Mouse (Mus musculus): ENCODE measurements around the gene Dis3l. TPM values are rescaled to one million over a fixed set of nuclear protein-coding genes. Genes with fewer than 3 reads are reported as not detected.
"Not testable (repeated sequence)": the region's sequence is repeated elsewhere in the genome, so short reads cannot be mapped to it uniquely, and the experiment has no call there.

Dis3l gene
- polyA plus RNA-seq, 1 experiment from 2014 or later, result 19.5 TPM

DNA sequence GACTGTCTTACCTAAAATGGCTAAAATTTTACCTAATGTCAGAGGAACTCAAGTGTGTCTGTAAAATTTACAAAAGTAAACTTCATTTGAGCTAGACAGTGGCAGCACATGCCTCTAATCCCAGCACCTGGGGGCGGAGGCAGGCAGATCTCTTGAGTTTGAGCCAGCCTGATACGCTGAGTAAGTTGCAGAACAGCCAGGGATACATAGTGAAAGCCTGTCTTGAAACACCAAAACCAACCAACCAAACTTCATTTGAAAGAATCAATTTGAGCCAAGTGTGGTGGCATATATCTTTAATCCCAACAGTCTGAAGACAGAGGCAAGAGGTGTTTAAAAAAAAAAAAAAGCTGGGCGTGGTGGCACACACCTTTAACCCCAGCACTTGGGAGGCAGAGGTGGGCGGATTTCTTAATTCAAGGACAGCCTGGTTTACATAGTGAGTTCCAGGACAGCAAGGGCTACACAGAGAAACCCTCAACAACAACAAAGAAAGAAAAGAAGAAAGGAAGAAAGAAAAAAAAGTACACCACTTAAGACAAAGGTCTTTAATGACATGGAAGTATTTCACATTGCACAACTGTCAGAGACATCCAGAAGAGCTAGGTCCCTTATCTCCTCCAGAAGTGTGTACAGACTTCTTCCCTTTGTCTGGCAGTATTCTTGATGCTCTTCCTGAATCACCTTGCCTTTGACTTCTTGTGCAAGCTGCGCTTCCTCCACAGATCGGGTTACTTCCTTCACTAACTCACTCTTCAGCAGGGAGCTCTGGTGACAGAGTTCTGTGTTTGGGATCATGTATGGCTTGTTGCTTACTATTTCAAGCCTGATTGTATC is 34.4 kb downstream of the Dis3l start:
- no peaks in the 10 kb centered on the region for H3K4me1 ChIP-seq (ENCODE audit: control insufficient read depth, insufficient read depth, low read length)
- H3K27me3 ChIP-seq (ENCODE audit: control insufficient read depth, insufficient read depth, low read length), result no peaks in the 10 kb centered on the region
- peaks cover 29% of the 10 kb centered on the region for H3K36me3 ChIP-seq (ENCODE audit: control insufficient read depth, insufficient read depth, low read length)
- no peaks in the 10 kb centered on the region for H3K9me3 ChIP-seq (replicated peaks; ENCODE audit: control insufficient read depth, low read length)
- H3K4me3 ChIP-seq (ENCODE audit: low read depth, low read length), result no peak overlapping the region
- no peak overlapping the region for H3K9ac ChIP-seq (ENCODE audit: low read depth, low read length)
- H3K4me2 ChIP-seq, result no peak overlapping the region
- 80% methylated on average over 6 of the region's 6 CpGs for WGBS (ENCODE audit: insufficient replicate concordance)
- no peak overlapping the region for H3K27ac ChIP-seq (ENCODE audit: low read depth, low read length)
- no peak for ATAC-seq (replicated peaks; ENCODE audit: insufficient number of reproducible peaks, low FRiP score, low TSS enrichment)

DNA sequence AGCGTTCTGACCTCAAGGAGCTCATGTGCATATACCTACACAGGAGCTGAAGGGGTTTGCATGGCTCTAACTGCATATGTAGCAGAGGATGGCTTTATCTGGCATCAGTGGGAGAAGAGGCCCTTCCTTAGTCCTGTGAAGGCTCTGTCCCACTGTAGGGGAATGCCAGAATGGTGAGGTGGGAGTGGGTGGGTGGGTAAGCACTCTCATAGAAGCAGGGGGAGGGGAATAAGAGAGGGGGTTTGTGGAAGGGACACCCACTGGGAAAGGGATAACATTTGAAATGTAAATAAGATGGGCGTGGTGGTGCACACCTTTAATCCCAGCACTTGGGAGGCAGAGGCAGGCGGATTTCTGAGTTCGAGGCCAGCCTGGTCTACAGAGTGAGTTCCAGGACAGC is 38.0 kb downstream of the Dis3l start:
- 88% methylated on average over 3 of the region's 4 CpGs for WGBS (ENCODE audit: insufficient replicate concordance)
- not testable (repeated sequence) for H3K9me3 ChIP-seq (replicated peaks; ENCODE audit: control insufficient read depth, low read length); H3K27ac ChIP-seq (ENCODE audit: low read depth, low read length); H3K9ac ChIP-seq (ENCODE audit: low read depth, low read length); H3K27me3 ChIP-seq (ENCODE audit: control insufficient read depth, insufficient read depth, low read length); H3K4me2 ChIP-seq; H3K4me3 ChIP-seq (ENCODE audit: low read depth, low read length); ATAC-seq (replicated peaks; ENCODE audit: insufficient number of reproducible peaks, low FRiP score, low TSS enrichment); H3K4me1 ChIP-seq (ENCODE audit: control insufficient read depth, insufficient read depth, low read length)
- peaks cover 16% of the 10 kb centered on the region for H3K36me3 ChIP-seq (ENCODE audit: control insufficient read depth, insufficient read depth, low read length)

DNA sequence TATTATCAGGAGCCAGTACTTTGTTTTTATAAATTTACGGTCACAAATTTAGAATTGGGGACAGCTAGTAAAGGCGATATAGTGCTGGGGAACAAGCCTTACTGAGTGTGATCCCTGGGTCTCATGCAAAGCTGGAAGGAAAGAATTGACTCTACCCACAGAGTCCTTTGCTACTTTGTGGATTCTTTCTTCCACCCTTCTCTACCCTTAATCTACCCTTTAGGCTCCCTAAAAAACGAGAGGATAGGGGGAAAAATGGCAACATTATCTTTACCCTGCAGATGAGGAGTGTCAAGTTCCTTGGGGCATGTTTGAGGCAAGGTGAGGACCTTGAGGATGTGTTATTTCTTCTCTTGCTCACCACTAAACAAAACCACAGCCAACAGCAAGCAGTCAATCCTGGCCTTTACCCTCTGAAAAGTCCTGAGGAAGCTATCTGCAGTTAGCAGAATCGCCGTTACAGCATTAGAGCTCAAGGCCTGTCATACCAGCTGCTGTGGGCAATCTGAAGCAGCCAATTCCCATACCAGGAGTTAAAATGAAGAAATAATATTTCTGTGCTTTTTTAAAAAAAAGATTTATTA is 58.6 kb downstream of the Dis3l start:
- H3K4me2 ChIP-seq, result peak overlapping the region; percentile 91
- no peaks in the 10 kb centered on the region for H3K36me3 ChIP-seq (ENCODE audit: control insufficient read depth, insufficient read depth, low read length)
- peak overlapping the region; percentile 98 for H3K9ac ChIP-seq (ENCODE audit: low read depth, low read length)
- no peak overlapping the region for H3K27ac ChIP-seq (ENCODE audit: low read depth, low read length)
- no peaks in the 10 kb centered on the region for H3K27me3 ChIP-seq (ENCODE audit: control insufficient read depth, insufficient read depth, low read length)
- H3K4me1 ChIP-seq (ENCODE audit: control insufficient read depth, insufficient read depth, low read length), result peaks cover 7% of the 10 kb centered on the region; the same call in 1 of the 2 replicates
- 61% methylated on average over 5 of the region's 5 CpGs for WGBS (ENCODE audit: insufficient replicate concordance)
- ATAC-seq (replicated peaks; ENCODE audit: insufficient number of reproducible peaks, low FRiP score, low TSS enrichment), result no peak
- H3K9me3 ChIP-seq (replicated peaks; ENCODE audit: control insufficient read depth, low read length), result no peaks in the 10 kb centered on the region
- peak overlapping the region; percentile 78 for H3K4me3 ChIP-seq (ENCODE audit: low read depth, low read length)

DNA sequence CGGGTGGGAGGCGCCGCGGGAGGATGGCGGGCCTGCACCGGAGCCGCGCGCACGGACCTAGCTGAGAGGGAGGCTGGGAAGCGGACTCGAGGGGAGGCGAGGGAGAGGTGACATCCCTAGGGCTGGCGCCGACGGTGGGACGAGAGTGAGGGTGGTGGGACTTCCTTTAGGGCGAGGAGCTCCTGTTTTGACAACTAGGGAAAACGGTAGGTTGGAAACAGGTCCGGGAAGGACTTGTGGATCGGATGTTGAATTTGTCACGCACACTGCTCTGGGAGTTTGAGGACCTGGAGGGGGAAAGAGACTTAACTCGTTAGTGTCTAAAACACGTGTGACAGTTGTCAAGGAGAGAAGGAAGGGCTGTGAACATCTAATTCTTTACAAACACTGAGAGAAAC is 59.3 kb downstream of the Dis3l start:
- Histone ChIP-seq H3K27me3 (ENCODE audit: control insufficient read depth, insufficient read depth, low read length) (no peaks in the 10 kb centered on the region), H3K9me3 (replicated peaks; ENCODE audit: control insufficient read depth, low read length) (no peaks in the 10 kb centered on the region), H3K9ac (ENCODE audit: low read depth, low read length) (peak overlapping the region; percentile 98), H3K4me2 (peak overlapping the region; percentile 91), H3K27ac (ENCODE audit: low read depth, low read length) (peak overlapping the region; percentile 90), H3K4me3 (ENCODE audit: low read depth, low read length) (peak overlapping the region; percentile 78), H3K4me1 (ENCODE audit: control insufficient read depth, insufficient read depth, low read length) (peaks cover 7% of the 10 kb centered on the region; the same call in 1 of the 2 replicates), H3K36me3 (ENCODE audit: control insufficient read depth, insufficient read depth, low read length) (no peaks in the 10 kb centered on the region)
- ATAC-seq (replicated peaks; ENCODE audit: insufficient number of reproducible peaks, low FRiP score, low TSS enrichment), result peak; percentile 78
- WGBS (ENCODE audit: insufficient replicate concordance), result under 1% methylated on average over 24 of the region's 24 CpGs

DNA sequence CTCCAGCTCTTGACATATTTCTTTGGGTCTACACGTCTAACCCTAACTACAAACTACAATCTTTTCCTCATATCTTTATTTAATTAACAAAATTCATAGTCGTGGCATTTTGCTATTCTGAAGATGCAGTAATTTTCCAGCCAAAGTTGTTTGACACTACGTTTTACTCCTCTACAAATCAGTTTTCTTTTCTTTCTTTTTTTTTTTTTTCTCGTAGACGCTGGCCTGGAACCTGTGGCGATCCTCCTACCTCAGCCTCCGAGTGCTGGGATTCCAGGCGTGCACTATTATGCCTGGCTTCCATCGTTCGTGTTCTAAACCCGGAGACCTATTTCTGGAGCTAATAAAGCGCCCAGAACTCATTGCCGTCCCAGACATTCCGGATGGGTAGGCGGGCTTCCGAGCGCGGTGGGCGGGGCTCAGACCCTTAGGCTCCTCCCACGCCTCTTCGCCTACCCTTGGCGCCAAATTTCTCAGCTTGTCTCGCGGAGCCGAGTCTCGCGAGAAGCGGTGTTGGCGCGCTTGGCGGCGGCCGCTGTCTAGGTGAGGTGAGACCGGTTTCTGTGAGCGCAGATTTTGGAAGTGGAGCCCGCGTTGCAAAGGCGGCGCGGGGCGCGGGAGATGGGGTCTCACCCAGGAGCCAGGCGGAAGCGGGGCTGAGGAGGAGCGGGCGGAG is 59.8 kb downstream of the Dis3l start, which contains the start of gene Tipin:
Gene Tipin, plus strand, starts transcription at position 477 of the 676 bp plus-strand sequence.
- peak within 1 kb of the TSS; percentile 78 for H3K4me3 ChIP-seq (ENCODE audit: low read depth, low read length)

DNA sequence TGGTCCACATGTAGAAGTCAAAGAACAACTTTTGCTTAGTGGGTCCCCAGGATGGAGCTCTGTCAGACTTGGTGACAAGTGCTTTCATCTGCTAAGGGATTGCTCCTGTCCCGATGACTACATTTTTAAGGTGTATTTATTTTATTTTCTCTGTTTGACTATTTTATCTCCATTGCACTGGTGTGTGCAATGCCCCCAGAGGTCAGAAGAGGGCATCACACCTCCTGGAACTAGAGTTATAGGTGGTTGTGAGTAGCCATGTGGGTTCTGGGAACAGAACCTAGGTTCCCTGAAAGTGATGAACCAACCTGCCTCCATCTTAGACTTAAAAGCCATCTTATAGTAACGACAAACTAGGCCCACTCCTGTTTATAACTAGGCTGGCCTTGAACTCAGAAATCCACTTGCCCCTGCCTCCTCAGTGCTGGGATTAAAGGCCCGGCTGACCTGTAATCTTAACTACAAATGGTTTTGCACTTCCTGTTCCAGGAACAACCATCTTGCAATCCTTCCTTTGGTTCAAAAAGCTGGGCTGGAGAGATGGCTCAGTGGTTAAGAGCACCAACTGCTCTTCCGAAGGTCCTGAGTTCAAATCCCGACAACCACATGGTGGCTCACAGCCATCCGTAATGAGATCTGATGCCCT is 62.3 kb downstream of the Dis3l start:
- no peak overlapping the region for H3K9ac ChIP-seq (ENCODE audit: low read depth, low read length)
- H3K4me3 ChIP-seq (ENCODE audit: low read depth, low read length), result no peak overlapping the region
- H3K27ac ChIP-seq (ENCODE audit: low read depth, low read length), result no peak overlapping the region
- H3K4me2 ChIP-seq, result no peak overlapping the region
- no peaks in the 10 kb centered on the region for H3K9me3 ChIP-seq (replicated peaks; ENCODE audit: control insufficient read depth, low read length)
- ATAC-seq (replicated peaks; ENCODE audit: insufficient number of reproducible peaks, low FRiP score, low TSS enrichment), result no peak
- no peaks in the 10 kb centered on the region for H3K36me3 ChIP-seq (ENCODE audit: control insufficient read depth, insufficient read depth, low read length)
- H3K4me1 ChIP-seq (ENCODE audit: control insufficient read depth, insufficient read depth, low read length), result peaks cover 7% of the 10 kb centered on the region; the same call in 1 of the 2 replicates
- WGBS (ENCODE audit: insufficient replicate concordance), result 91% methylated on average over 6 of the region's 6 CpGs
- no peaks in the 10 kb centered on the region for H3K27me3 ChIP-seq (ENCODE audit: control insufficient read depth, insufficient read depth, low read length)

More for the DNA sequence above, 59.8 kb downstream of the Dis3l start, which contains the start of gene Tipin:
- peak; percentile 94 for ATAC-seq (replicated peaks; ENCODE audit: insufficient number of reproducible peaks, low FRiP score, low TSS enrichment)
- H3K27me3 ChIP-seq (ENCODE audit: control insufficient read depth, insufficient read depth, low read length), result no peaks in the 10 kb centered on the region
- peak within 1 kb of the TSS; percentile 90 for H3K27ac ChIP-seq (ENCODE audit: low read depth, low read length)
- H3K9ac ChIP-seq (ENCODE audit: low read depth, low read length), result peak within 1 kb of the TSS; percentile 98
- 2% methylated on average over 45 of the region's 46 CpGs for WGBS (ENCODE audit: insufficient replicate concordance)
- H3K9me3 ChIP-seq (replicated peaks; ENCODE audit: control insufficient read depth, low read length), result no peaks in the 10 kb centered on the region
- H3K36me3 ChIP-seq (ENCODE audit: control insufficient read depth, insufficient read depth, low read length), result no peaks in the 10 kb centered on the region
- peaks cover 7% of the 10 kb centered on the region; the same call in 1 of the 2 replicates for H3K4me1 ChIP-seq (ENCODE audit: control insufficient read depth, insufficient read depth, low read length)
- H3K4me2 ChIP-seq, result peak within 1 kb of the TSS; percentile 91

DNA sequence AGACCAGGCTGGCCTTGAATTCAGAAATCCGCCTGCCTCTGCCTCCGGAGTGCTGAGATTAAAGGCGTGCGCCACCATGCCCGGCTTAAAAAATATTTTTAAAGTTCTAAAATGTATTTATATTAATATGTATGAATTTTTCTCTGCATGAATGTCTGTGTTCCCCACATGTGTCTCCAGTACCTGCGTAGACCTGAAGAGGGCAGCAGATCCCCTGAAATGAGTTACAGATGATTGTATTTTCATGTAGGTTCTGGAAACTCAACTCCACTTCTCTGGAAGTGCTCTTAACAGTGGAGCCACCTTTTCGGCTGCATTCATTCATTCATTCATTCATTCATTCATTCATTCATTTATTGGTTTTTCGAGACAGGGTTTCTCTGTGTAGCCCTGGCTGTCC is 63.4 kb downstream of the Dis3l start:
- H3K27me3 ChIP-seq (ENCODE audit: control insufficient read depth, insufficient read depth, low read length), result no peaks in the 10 kb centered on the region
- no peak overlapping the region for H3K27ac ChIP-seq (ENCODE audit: low read depth, low read length)
- WGBS (ENCODE audit: insufficient replicate concordance), result 53% methylated on average over 8 of the region's 8 CpGs
- ATAC-seq (replicated peaks; ENCODE audit: insufficient number of reproducible peaks, low FRiP score, low TSS enrichment), result no peak
- no peaks in the 10 kb centered on the region for H3K9me3 ChIP-seq (replicated peaks; ENCODE audit: control insufficient read depth, low read length)
- H3K4me3 ChIP-seq (ENCODE audit: low read depth, low read length), result no peak overlapping the region
- peaks cover 7% of the 10 kb centered on the region; the same call in 1 of the 2 replicates for H3K4me1 ChIP-seq (ENCODE audit: control insufficient read depth, insufficient read depth, low read length)
- H3K9ac ChIP-seq (ENCODE audit: low read depth, low read length), result no peak overlapping the region
- H3K36me3 ChIP-seq (ENCODE audit: control insufficient read depth, insufficient read depth, low read length), result no peaks in the 10 kb centered on the region
- no peak overlapping the region for H3K4me2 ChIP-seq

DNA sequence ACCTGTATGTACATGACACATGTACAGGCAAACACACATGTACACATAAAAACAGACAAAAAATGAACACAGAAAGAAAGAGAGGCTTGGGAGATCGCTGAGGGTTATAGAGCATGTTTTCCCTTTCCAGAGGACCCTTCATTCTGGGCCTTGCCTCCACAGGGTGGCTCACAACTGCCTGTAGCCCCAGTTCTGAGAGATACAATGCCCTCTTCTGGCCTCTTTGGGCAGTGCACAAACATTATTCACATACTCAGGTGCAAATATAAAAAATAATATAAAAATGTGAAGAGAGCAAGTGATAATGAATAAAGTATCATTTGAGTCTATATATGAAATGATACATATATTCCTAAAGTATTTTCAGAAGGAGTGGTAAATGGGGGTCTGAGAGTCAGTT is 66.2 kb downstream of the Dis3l start:
- Histone ChIP-seq H3K9ac (ENCODE audit: low read depth, low read length) (no peak overlapping the region), H3K4me1 (ENCODE audit: control insufficient read depth, insufficient read depth, low read length) (no peaks in the 10 kb centered on the region), H3K9me3 (replicated peaks; ENCODE audit: control insufficient read depth, low read length) (no peaks in the 10 kb centered on the region), H3K4me3 (ENCODE audit: low read depth, low read length) (no peak overlapping the region), H3K36me3 (ENCODE audit: control insufficient read depth, insufficient read depth, low read length) (no peaks in the 10 kb centered on the region), H3K4me2 (no peak overlapping the region), H3K27me3 (ENCODE audit: control insufficient read depth, insufficient read depth, low read length) (no peaks in the 10 kb centered on the region), H3K27ac (ENCODE audit: low read depth, low read length) (no peak overlapping the region)
- WGBS (ENCODE audit: insufficient replicate concordance), result 68% methylated on average over 1 of the region's 1 CpGs
- ATAC-seq (replicated peaks; ENCODE audit: insufficient number of reproducible peaks, low FRiP score, low TSS enrichment), result no peak
